31 mouse cellular contexts compared by ENCODE assay signal in genomic region chr1:137270659-137271612, GRCm38 (mm10).
DNase-seq lines count a peak whose midpoint lies in the region; ATAC-seq and TF ChIP-seq lines count a peak whose summit lies in the region.
"Had no signal": no experiment of that assay in that cellular context is flagged by ENCODE, and none has a peak within 500 bp of the region (broad histone marks: within the 10 kb centered on the region; RNA-seq: fewer than 3 reads in every experiment).

No protein-coding gene starts in this region.

- H3K9me3 ChIP-seq in midbrain, embryonic 13.5 days = no peaks in the 10 kb centered on the region
- H3K9me3 ChIP-seq in midbrain, embryonic 16.5 days (replicated peaks; ENCODE audit: control insufficient read depth, low read length, poor library complexity, severe bottlenecking) = no peaks in the 10 kb centered on the region
- H3K9me3 ChIP-seq in embryonic facial prominence, embryonic 14.5 days (ENCODE audit: control insufficient read depth, low read length) = no peaks in the 10 kb centered on the region
- no peaks in the 10 kb centered on the region for H3K9me3 ChIP-seq in lung, postnatal 0 days (ENCODE audit: low read length)
- H3K9me3 ChIP-seq: forebrain, embryonic 12.5 days; forebrain, embryonic 15.5 days; heart, embryonic 10.5 days; heart, embryonic 13.5 days; hindbrain, embryonic 12.5 days had no signal

- no peak for TF ChIP-seq CTCF in lung, postnatal 0 days (IDR thresholded peaks at IDR 0.05)

- intact Hi-C loops in heart, postnatal 36 days (cut with DNase I) = no loop called here

- H3K27ac ChIP-seq in midbrain, embryonic 13.5 days = no peak overlapping the region
- no peak overlapping the region for H3K27ac ChIP-seq in midbrain, embryonic 16.5 days (ENCODE audit: low read length)
- H3K27ac ChIP-seq in embryonic facial prominence, embryonic 14.5 days (replicated peaks; ENCODE audit: low read depth, low read length) = no peak overlapping the region
- no peak overlapping the region for H3K27ac ChIP-seq in lung, postnatal 0 days (ENCODE audit: low read length)
- H3K27ac ChIP-seq: forebrain, embryonic 12.5 days; forebrain, embryonic 15.5 days; heart, adult 2 months; heart, embryonic 10.5 days; heart, embryonic 13.5 days; hindbrain, embryonic 12.5 days had no signal

- no peak for TF ChIP-seq EP300 in lung, postnatal 0 days (IDR thresholded peaks at IDR 0.05)

- peaks cover 7% of the 10 kb centered on the region; the same call in 1 of the 2 replicates for H3K4me1 ChIP-seq in midbrain, embryonic 13.5 days (replicated peaks)
- H3K4me1 ChIP-seq in midbrain, embryonic 16.5 days (ENCODE audit: control insufficient read depth, insufficient read depth, low read length) = no peaks in the 10 kb centered on the region
- H3K4me1 ChIP-seq in embryonic facial prominence, embryonic 14.5 days (ENCODE audit: control insufficient read depth, insufficient read depth, low read length) = no peaks in the 10 kb centered on the region
- H3K4me1 ChIP-seq in lung, postnatal 0 days (ENCODE audit: insufficient read depth, low read depth, low read length) = no peaks in the 10 kb centered on the region
- H3K4me1 ChIP-seq: forebrain, embryonic 15.5 days; heart, embryonic 10.5 days; heart, embryonic 13.5 days; hindbrain, embryonic 12.5 days had no signal

- WGBS in midbrain, embryonic 13.5 days = 44% methylated on average over 9 of the region's 9 CpGs
- WGBS in midbrain, embryonic 16.5 days = 41% methylated on average over 9 of the region's 9 CpGs
- 31% methylated on average over 9 of the region's 9 CpGs for WGBS in embryonic facial prominence, embryonic 14.5 days
- WGBS in lung, postnatal 0 days = 74% methylated on average over 9 of the region's 9 CpGs

- no peak overlapping the region for H3K9ac ChIP-seq in midbrain, embryonic 13.5 days (replicated peaks)
- no peak overlapping the region for H3K9ac ChIP-seq in midbrain, embryonic 16.5 days (ENCODE audit: low read depth, low read length)
- no peak overlapping the region for H3K9ac ChIP-seq in embryonic facial prominence, embryonic 14.5 days (ENCODE audit: low read depth, low read length)
- no peak overlapping the region for H3K9ac ChIP-seq in lung, postnatal 0 days (replicated peaks; ENCODE audit: low read depth)
- H3K9ac ChIP-seq: forebrain, embryonic 12.5 days; forebrain, embryonic 15.5 days; heart, embryonic 13.5 days; hindbrain, embryonic 12.5 days had no signal

- no peaks in the 10 kb centered on the region for H3K27me3 ChIP-seq in midbrain, embryonic 13.5 days
- no peaks in the 10 kb centered on the region for H3K27me3 ChIP-seq in midbrain, embryonic 16.5 days (ENCODE audit: control insufficient read depth, insufficient read depth, low read depth, low read length)
- no peaks in the 10 kb centered on the region for H3K27me3 ChIP-seq in embryonic facial prominence, embryonic 14.5 days (replicated peaks; ENCODE audit: control insufficient read depth, insufficient read depth, low read length)
- H3K27me3 ChIP-seq in lung, postnatal 0 days (replicated peaks; ENCODE audit: insufficient read depth, low read length) = no peaks in the 10 kb centered on the region
- H3K27me3 ChIP-seq: CH12.LX; forebrain, embryonic 12.5 days; forebrain, embryonic 15.5 days; heart, embryonic 13.5 days; hindbrain, embryonic 12.5 days had no signal

- H3K4me2 ChIP-seq in midbrain, embryonic 13.5 days (replicated peaks) = no peak overlapping the region
- H3K4me2 ChIP-seq in midbrain, embryonic 16.5 days (ENCODE audit: low read length) = no peak overlapping the region
- H3K4me2 ChIP-seq in embryonic facial prominence, embryonic 14.5 days (ENCODE audit: low read depth, low read length) = no peak overlapping the region
- no peak overlapping the region for H3K4me2 ChIP-seq in lung, postnatal 0 days (replicated peaks; ENCODE audit: low read depth, low read length)
- H3K4me2 ChIP-seq: forebrain, embryonic 12.5 days; forebrain, embryonic 15.5 days; heart, embryonic 13.5 days; hindbrain, embryonic 12.5 days had no signal

- H3K4me3 ChIP-seq in midbrain, embryonic 13.5 days (replicated peaks) = no peak overlapping the region
- no peak overlapping the region for H3K4me3 ChIP-seq in midbrain, embryonic 16.5 days (ENCODE audit: low read depth, low read length)
- no peak overlapping the region for H3K4me3 ChIP-seq in embryonic facial prominence, embryonic 14.5 days (ENCODE audit: low read depth, low read length)
- H3K4me3 ChIP-seq in lung, postnatal 0 days (ENCODE audit: low read depth, low read length) = no peak overlapping the region
- H3K4me3 ChIP-seq: erythroblast, embryonic 14.5 days; forebrain, embryonic 12.5 days; forebrain, embryonic 15.5 days; heart, adult 2 months; heart, embryonic 10.5 days; heart, embryonic 13.5 days; hindbrain, embryonic 12.5 days had no signal

- H3K36me3 ChIP-seq in midbrain, embryonic 13.5 days = no peaks in the 10 kb centered on the region
- H3K36me3 ChIP-seq in midbrain, embryonic 16.5 days (ENCODE audit: control insufficient read depth, insufficient read depth, low read length) = no peaks in the 10 kb centered on the region
- no peaks in the 10 kb centered on the region for H3K36me3 ChIP-seq in embryonic facial prominence, embryonic 14.5 days (ENCODE audit: control insufficient read depth, insufficient read depth, low read length)
- H3K36me3 ChIP-seq in lung, postnatal 0 days (ENCODE audit: insufficient read depth, low read length) = no peaks in the 10 kb centered on the region
- H3K36me3 ChIP-seq: forebrain, embryonic 12.5 days; forebrain, embryonic 15.5 days; G1E; heart, embryonic 10.5 days; heart, embryonic 13.5 days; hindbrain, embryonic 12.5 days had no signal

- ATAC-seq in midbrain, embryonic 13.5 days = peak; percentile 17; the same call in 1 of the 2 replicates
- ATAC-seq in midbrain, embryonic 16.5 days = no peak
- ATAC-seq in embryonic facial prominence, embryonic 14.5 days (ENCODE audit: low read depth) = peak; percentile 88
- no peak for ATAC-seq in lung, postnatal 0 days
- ATAC-seq: activated CD4-positive, CD25-positive, alpha-beta regulatory T cell, adult 4 months; forebrain, embryonic 15.5 days; hindbrain, embryonic 16.5 days; inflammation-experienced regulatory T-cells, adult 6 months; intestine, embryonic 16.5 days had no signal

- DNase-seq in heart, adult 11 months = peak; percentile 28
- no peak for DNase-seq in heart, postnatal 36 days
- peak; percentile 73 for DNase-seq in embryonic facial prominence, embryonic 14.5 days (ENCODE audit: low spot score)
- DNase-seq in retina, postnatal 1 day = peak; percentile 81
- no peak for DNase-seq in urinary bladder, postnatal 14 days (ENCODE audit: low spot score)
- DNase-seq in lung, postnatal 0 days (ENCODE audit: low spot score) = no peak
- DNase-seq: adrenal gland, adult 8-10 months; adrenal gland, postnatal 25 days; B cell, adult 2 months; cerebellum, adult 11-12 months; cerebellum, adult 9-11 months; cerebellum, postnatal 25 days; embryo, embryonic 11 days; gastrocnemius, postnatal 25 days; heart, adult 2 months; heart, postnatal 14 days; kidney, adult 18-20 months had no signal

Comparison
In these comparisons a context has a peak if more than half of its experiments do, and no peak if none do; other contexts are left out.
1. DNase-seq: peak in heart, adult 11 months (single experiment), embryonic facial prominence, embryonic 14.5 days (single experiment) and retina, postnatal 1 day (single experiment); none in heart, postnatal 36 days (0 of 2), urinary bladder, postnatal 14 days (single experiment) and lung, postnatal 0 days (single experiment).
2. ATAC-seq: peak in midbrain, embryonic 13.5 days (single experiment) and embryonic facial prominence, embryonic 14.5 days (single experiment); none in midbrain, embryonic 16.5 days (single experiment) and lung, postnatal 0 days (single experiment).